Mouse (Mus musculus): Measurements from ENCODE around the gene Slc29a1. TPM values are rescaled to one million over a fixed set of nuclear protein-coding genes. Genes with fewer than 3 reads are reported as not detected.

Gene Slc29a1
- polyA plus RNA-seq, 1 experiment from 2014 or later = 103 TPM

DNA sequence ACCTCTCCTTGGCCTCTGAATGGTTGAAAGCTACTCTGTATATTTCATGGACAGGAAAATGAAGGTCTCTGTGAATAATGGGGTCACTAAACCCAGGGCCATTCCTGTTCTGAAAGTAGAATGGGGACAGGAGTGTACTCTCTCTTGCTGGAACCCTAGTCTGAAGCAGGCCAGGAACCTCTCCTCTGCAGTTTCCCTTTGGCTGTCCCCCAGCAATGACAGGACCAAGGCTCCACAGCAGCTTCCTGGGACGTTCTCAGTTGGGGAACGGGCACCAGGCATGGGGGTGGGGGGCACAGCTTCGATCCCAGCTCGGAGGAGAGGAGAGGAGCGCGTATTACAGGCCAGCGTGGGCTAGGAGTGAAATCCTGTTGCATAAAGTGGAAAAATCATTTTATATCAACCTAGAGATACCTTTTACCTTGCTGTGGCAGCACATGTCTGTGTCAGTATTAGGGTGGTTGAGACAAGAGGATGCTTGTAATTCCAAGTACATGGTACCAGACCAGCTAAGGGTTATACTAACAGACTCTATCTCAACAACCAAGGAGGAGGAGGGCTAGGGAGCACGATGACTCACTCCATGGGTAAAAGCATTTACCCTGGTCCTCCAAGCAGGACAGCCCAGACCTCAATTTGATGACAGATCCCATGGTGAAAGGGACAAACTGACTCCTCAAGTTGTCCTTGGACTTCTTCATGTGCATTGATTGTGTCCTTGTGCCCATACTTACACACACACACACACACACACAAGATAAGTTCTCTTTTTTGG lies 24.1 kb downstream of the Slc29a1 start:
- Histone ChIP-seq H3K9me3 (no peaks in the 10 kb centered on the region), H3K36me3 (peaks cover 17% of the 10 kb centered on the region), H3K4me3 (no peak overlapping the region), H3K27me3 (no peaks in the 10 kb centered on the region), H3K27ac (peak overlapping the region; percentile 97; the same call in 1 of the 2 replicates), H3K4me2 (no peak overlapping the region), H3K9ac (no peak overlapping the region), H3K4me1 (peaks cover 34% of the 10 kb centered on the region)
- 88% methylated on average over 8 of the region's 8 CpGs for WGBS
- ATAC-seq (ENCODE audit: borderline replicate concordance, extremely low read depth, low FRiP score, low TSS enrichment) = no peak

DNA sequence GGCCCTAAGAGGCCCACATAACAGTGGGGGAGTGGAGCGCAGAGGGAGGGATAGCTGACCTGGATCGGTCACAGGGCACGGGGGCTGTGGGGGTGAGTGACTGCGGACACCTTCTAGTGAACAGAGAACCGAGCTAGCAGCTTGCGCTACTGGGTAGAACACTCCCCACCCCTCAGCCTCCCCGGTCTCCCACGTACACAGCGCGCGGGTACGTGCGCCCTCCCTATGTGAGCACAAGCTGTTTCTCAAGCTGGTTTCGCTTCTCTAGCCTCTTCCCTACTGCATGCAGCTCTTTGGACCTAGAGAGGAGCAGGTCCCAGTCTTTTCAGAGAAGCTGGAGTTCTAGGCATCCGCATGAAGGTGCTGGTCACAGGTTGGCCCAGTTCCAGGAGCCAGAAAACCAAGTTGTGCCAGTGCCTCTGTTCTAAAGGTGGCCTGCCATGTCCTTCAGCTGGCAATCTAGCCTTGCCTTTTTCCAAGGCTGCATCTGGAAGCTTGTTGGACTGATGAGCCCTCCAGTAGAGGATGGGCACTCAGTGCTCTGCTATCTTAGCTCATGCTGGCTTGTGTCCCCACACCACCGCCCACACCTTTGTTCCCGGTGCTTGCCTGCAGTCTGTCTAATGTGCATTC lies 25.2 kb downstream of the Slc29a1 start:
- Histone ChIP-seq H3K27ac (peak overlapping the region; percentile 97), H3K9ac (peak overlapping the region; percentile 96), H3K36me3 (peaks cover 27% of the 10 kb centered on the region), H3K9me3 (no peaks in the 10 kb centered on the region), H3K4me1 (peaks cover 43% of the 10 kb centered on the region), H3K4me3 (peak overlapping the region; percentile 97), H3K4me2 (peak overlapping the region; percentile 88), H3K27me3 (no peaks in the 10 kb centered on the region)
- WGBS = 5% methylated on average over 17 of the region's 17 CpGs
- peak; percentile 50 for ATAC-seq (ENCODE audit: borderline replicate concordance, extremely low read depth, low FRiP score, low TSS enrichment)

DNA sequence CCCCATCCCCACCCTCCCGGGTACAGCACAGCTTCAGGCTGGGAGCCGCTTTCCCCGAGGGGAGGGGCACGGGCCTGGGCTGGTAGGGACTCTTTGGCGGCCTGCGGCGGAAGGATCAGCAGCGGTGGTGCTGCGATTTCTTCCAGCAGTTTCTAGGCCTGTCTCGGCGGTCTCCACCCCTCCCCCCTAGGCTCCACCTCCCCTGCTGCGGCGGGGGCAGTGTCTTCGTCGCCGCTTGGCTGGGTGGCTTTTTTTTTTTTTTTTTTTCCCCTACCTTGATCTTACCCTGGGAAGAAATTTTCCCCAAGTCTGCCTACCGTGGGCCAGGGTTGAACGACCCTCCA lies 25.7 kb downstream of the Slc29a1 start:
- 0% methylated on average over 15 of the region's 18 CpGs for WGBS
- Histone ChIP-seq H3K27me3 (no peaks in the 10 kb centered on the region), H3K9me3 (no peaks in the 10 kb centered on the region), H3K27ac (peak overlapping the region; percentile 97), H3K4me2 (peak overlapping the region; percentile 88), H3K4me1 (peaks cover 47% of the 10 kb centered on the region), H3K4me3 (peak overlapping the region; percentile 97), H3K9ac (peak overlapping the region; percentile 96), H3K36me3 (peaks cover 32% of the 10 kb centered on the region)
- peak; percentile 69 for ATAC-seq (ENCODE audit: borderline replicate concordance, extremely low read depth, low FRiP score, low TSS enrichment)

DNA sequence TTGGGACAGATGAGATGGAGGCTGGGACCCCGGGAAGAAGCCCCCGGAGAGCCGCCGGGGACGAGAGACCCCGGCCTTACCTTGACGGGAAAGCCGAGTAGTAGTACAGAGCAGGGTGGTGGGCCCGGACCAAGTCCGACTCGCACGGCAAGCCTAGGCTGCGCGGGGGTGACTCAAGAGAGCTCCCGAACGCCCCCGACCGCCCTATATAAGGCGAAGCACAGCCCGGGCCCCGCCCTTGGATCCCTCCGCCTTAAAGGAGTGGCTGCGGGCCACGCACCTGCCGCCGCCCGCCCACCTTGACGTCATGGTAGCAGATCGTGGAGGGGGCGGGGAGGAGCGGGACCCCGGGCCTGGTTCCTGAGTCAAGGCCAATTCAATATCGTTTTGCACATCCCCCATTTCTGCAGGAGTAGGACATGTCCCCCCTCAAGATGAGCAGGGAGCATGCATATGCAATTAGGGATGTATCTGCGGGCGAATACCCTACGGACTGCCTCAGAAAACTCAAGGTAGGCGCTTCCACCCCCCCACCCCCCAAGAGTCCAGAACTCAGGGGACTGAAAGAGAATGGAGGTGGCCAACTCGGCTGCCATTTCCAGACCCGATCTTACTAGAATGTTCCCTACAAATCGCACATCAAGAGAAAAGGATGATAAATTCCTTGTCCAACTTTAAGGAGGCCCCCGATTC lies 26.2 kb downstream of the Slc29a1 start, which contains the start of gene Hsp90ab1:
TSS of gene Hsp90ab1 (minus strand) at position 185 of the 693 bp plus-strand sequence.
- WGBS = under 1% methylated on average over 41 of the region's 41 CpGs

DNA sequence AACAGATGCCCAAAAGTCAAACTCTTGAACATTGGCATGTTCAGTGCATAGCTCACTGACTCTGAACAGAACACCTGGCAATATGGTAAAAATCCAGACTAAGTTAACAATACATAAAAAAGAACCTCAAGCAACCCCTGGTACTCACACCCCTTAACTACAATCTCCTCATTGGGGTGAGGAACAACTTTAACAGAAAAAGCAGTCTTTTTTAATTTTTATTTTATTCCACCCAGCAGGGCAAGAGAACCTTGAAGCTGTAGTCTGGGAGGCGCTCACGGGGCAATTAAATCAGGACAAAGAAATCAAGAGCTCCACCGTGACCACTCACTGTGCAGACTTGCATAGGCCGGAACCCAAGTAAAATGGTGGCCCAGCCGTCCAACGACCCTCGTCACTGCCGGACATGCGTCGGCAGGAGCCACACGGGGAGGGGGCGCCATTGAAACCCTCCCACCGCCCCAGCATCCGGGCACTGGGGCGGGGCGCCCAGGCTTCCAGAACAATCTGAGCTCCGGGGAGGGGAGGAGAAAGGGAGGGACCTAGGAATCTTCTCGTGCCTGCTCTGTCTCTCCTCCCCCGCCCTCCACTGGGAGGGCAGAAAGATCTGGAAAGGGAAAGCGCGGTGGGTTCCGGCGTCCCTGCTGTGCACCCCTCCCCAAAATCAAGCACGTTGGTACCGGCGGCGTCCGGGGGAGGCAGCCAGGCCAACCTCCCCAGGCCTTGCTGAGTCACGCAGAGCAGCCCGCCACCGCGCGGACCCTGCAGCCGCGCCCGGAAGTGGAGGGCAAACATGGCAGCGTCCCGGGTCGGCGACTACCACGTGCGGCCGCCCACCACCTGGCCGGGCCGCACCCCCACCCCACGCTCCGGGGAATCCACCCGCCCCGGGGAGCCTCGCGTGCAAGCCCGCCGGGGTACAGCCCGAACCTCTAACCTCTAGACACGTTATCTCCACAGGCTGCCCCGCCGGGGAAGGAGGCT lies 27.0 kb downstream of the Slc29a1 start:
- Histone ChIP-seq H3K27ac (peak overlapping the region; percentile 97), H3K9ac (peak overlapping the region; percentile 96), H3K4me1 (peaks cover 46% of the 10 kb centered on the region), H3K9me3 (no peaks in the 10 kb centered on the region), H3K27me3 (no peaks in the 10 kb centered on the region), H3K4me3 (peak overlapping the region; percentile 97), H3K4me2 (peak overlapping the region; percentile 88), H3K36me3 (peaks cover 46% of the 10 kb centered on the region)
- ATAC-seq (ENCODE audit: borderline replicate concordance, extremely low read depth, low FRiP score, low TSS enrichment) = peak; percentile 77
- under 1% methylated on average over 55 of the region's 57 CpGs for WGBS

More for the DNA sequence above, 26.2 kb downstream of the Slc29a1 start, which contains the start of gene Hsp90ab1:
- peaks cover 45% of the 10 kb centered on the region for H3K4me1 ChIP-seq
- peak; percentile 79 for ATAC-seq (ENCODE audit: borderline replicate concordance, extremely low read depth, low FRiP score, low TSS enrichment)
- H3K9ac ChIP-seq = peak within 1 kb of the TSS; percentile 96
- H3K36me3 ChIP-seq = peaks cover 38% of the 10 kb centered on the region
- H3K4me2 ChIP-seq = peak within 1 kb of the TSS; percentile 88
- no peaks in the 10 kb centered on the region for H3K9me3 ChIP-seq
- H3K27ac ChIP-seq = peak within 1 kb of the TSS; percentile 97
- no peaks in the 10 kb centered on the region for H3K27me3 ChIP-seq
- H3K4me3 ChIP-seq = peak within 1 kb of the TSS; percentile 97

DNA sequence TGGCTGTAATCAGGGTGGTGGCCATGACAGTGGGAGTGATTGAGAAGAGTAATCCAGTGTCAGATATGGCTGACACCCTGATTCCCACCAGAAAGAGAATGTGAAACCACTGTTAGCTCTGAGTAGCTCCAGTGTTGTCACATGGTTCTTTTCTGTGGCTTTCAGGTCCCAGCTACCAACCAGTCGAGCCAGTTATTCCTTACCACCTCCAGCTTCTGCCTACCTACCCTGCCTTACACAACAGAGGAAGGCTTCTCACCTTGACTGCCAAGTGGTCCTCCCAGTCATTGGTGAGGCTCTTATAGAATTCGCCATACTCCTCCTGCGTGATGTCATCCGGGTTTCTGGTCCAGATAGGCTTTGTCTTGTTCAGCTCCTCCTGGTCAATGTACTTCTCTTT lies 29.4 kb downstream of the Slc29a1 start:
- Histone ChIP-seq H3K4me3 (no peak overlapping the region), H3K27ac (no peak overlapping the region), H3K4me1 (peaks cover 52% of the 10 kb centered on the region), H3K9me3 (no peaks in the 10 kb centered on the region), H3K9ac (no peak overlapping the region), H3K36me3 (peaks cover 64% of the 10 kb centered on the region), H3K4me2 (no peak overlapping the region), H3K27me3 (no peaks in the 10 kb centered on the region)
- ATAC-seq (ENCODE audit: borderline replicate concordance, extremely low read depth, low FRiP score, low TSS enrichment) = no peak
- 66% methylated on average over 4 of the region's 4 CpGs for WGBS

DNA sequence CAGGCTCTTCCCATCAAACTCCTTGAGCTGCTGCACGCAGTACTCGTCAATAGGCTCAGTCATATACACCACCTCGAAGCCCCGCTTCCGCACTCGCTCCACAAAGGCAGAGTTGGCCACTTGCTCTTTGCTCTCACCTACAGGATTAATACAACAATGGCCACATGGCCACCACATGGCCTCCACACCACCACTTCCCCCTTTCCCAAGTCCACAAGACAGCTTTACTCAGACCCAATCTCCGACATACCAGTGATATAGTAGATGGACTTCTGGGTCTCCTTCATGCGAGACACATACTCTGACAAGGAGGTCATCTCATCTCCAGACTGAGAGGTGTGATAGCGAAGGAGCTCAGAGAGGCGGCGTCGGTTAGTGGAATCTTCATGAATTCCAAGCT lies 30.4 kb downstream of the Slc29a1 start:
- Histone ChIP-seq H3K27me3 (no peaks in the 10 kb centered on the region), H3K36me3 (peaks cover 64% of the 10 kb centered on the region), H3K9ac (no peak overlapping the region), H3K4me2 (no peak overlapping the region), H3K9me3 (no peaks in the 10 kb centered on the region), H3K27ac (no peak overlapping the region), H3K4me1 (peaks cover 51% of the 10 kb centered on the region), H3K4me3 (no peak overlapping the region)
- ATAC-seq (ENCODE audit: borderline replicate concordance, extremely low read depth, low FRiP score, low TSS enrichment) = no peak
- WGBS = 80% methylated on average over 12 of the region's 12 CpGs

DNA sequence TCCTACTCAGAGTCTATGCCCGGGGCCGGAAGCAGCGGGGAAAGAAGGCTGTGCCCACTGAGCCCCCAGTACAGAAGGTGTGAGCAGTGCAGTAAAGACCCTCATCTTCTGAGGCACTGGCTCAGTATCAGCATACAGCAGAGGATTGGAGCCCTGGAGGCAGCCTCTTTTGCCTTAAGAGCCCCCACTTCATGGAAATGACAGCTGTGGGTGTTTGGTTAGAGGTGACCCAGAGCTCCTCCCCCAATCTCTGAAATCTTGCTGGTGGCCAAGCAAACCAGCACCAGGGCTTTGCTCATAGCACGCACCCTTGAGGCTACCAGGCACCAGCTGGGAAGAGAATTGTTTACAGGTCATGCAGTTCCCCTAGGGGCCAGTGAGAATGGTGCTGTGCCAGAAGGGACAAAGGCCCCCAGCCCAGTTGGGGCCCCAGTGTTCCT lies 32.2 kb downstream of the Slc29a1 start:
- no peak overlapping the region for H3K4me2 ChIP-seq
- no peak overlapping the region for H3K4me3 ChIP-seq
- H3K4me1 ChIP-seq = peaks cover 51% of the 10 kb centered on the region
- H3K36me3 ChIP-seq = peaks cover 64% of the 10 kb centered on the region
- no peak for ATAC-seq (ENCODE audit: borderline replicate concordance, extremely low read depth, low FRiP score, low TSS enrichment)
- no peak overlapping the region for H3K27ac ChIP-seq
- H3K27me3 ChIP-seq = no peaks in the 10 kb centered on the region
- 21% methylated on average over 4 of the region's 4 CpGs for WGBS
- no peaks in the 10 kb centered on the region for H3K9me3 ChIP-seq
- no peak overlapping the region for H3K9ac ChIP-seq

DNA sequence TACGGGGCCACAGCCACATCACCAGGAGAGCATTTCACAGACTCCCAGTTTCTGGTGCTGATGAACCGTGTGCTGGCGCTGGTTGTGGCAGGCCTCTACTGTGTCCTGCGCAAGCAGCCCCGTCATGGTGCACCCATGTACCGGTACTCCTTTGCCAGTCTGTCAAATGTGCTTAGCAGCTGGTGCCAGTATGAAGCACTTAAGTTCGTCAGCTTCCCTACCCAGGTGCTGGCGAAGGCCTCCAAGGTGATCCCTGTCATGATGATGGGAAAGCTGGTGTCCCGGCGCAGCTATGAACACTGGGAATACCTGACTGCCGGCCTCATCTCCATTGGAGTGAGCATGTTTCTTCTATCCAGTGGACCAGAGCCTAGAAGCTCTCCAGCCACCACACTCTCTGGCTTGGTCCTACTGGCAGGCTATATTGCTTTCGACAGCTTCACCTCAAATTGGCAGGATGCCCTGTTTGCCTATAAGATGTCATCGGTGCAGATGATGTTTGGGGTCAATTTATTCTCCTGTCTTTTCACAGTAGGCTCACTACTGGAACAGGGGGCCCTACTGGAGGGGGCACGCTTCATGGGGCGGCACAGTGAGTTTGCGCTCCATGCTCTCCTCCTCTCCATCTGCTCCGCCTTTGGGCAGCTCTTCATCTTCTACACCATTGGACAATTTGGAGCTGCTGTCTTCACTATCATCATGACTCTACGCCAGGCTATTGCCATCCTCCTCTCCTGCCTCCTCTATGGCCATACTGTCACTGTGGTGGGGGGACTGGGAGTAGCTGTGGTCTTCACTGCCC lies 32.8 kb downstream of the Slc29a1 start:
- H3K27me3 ChIP-seq = no peaks in the 10 kb centered on the region
- WGBS = 51% methylated on average over 18 of the region's 18 CpGs
- no peak overlapping the region for H3K9ac ChIP-seq
- no peaks in the 10 kb centered on the region for H3K9me3 ChIP-seq
- H3K36me3 ChIP-seq = peaks cover 60% of the 10 kb centered on the region
- no peak overlapping the region for H3K27ac ChIP-seq
- peaks cover 47% of the 10 kb centered on the region for H3K4me1 ChIP-seq
- H3K4me2 ChIP-seq = no peak overlapping the region
- no peak for ATAC-seq (ENCODE audit: borderline replicate concordance, extremely low read depth, low FRiP score, low TSS enrichment)
- no peak overlapping the region for H3K4me3 ChIP-seq

DNA sequence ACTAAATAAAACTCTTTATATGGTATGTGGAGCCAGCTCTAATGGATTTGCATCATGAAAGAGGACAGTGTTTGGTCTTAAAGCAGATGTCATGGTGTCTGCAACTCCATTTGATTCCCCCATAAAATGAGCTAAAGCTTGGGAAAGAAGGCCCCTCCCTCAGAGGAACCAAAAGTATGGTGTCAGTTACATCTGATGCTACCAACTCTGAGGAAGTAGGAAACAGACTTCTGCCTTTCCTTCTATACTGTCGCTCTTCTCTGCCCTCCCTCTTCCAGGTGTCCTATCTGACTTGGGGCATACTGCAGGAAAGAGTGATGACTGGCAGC lies 33.4 kb downstream of the Slc29a1 start:
- H3K27ac ChIP-seq = no peak overlapping the region
- peaks cover 54% of the 10 kb centered on the region for H3K36me3 ChIP-seq
- 63% methylated on average over 1 of the region's 1 CpGs for WGBS
- peaks cover 41% of the 10 kb centered on the region for H3K4me1 ChIP-seq
- no peak overlapping the region for H3K9ac ChIP-seq
- ATAC-seq (ENCODE audit: borderline replicate concordance, extremely low read depth, low FRiP score, low TSS enrichment) = no peak
- no peaks in the 10 kb centered on the region for H3K27me3 ChIP-seq
- H3K9me3 ChIP-seq = no peaks in the 10 kb centered on the region
- H3K4me2 ChIP-seq = no peak overlapping the region
- no peak overlapping the region for H3K4me3 ChIP-seq
